Mouse (Mus musculus) 3134 (cell line): ENCODE measurements around the gene C1galt1.

ENCODE experiments used
- DNase-seq: peaks from one replicate; pipeline ENCODE4 v3.0.0-alpha.2; 2011; ENCODE audit warnings: low spot score; ENCODE audit not compliant: insufficient read length; ENCODE audit errors: extremely low read depth

C1galt1 gene

DNA sequence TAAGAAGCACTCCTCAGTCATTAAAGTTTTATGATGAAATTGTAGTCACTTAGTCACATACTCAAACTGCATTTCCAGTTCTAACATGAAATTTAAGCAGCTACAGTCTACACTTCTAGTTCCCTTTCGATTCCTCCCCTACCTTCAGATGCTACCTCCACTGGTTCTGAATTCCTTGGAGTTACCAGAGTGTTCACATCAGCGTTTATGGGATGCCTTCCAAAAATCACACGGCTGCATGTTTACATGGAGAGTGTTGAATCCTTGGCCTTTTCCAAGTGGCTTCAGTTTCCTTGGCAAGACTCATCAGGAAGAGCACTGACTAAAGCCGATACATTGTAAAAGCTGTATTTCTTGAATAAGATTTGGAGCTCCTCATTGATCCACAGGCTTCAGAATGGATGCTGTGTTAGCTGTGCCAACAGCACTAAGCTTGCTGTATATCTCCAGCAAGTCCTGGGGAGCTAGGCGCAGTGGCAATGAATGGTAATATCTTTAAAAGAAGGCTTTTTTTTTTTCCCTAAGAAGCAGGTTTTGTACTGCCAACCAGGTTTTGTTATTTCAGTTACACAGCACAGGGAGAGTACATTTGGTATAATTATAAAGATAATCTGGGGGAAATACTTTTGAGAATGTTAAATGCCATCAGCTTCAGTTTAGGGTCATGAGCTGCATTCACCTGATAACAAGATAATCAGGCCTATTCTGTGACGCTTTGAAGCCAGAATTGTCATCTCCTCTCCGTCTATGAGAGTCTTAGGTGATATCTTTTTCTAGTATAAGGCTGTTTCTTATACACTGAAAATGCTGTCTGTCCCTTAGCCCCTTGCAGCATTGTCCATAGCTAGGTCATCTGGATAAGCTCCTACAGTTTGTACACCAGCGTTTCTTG lies 13.0 kb downstream of the C1galt1 start:
- DNase-seq: no peak

DNA sequence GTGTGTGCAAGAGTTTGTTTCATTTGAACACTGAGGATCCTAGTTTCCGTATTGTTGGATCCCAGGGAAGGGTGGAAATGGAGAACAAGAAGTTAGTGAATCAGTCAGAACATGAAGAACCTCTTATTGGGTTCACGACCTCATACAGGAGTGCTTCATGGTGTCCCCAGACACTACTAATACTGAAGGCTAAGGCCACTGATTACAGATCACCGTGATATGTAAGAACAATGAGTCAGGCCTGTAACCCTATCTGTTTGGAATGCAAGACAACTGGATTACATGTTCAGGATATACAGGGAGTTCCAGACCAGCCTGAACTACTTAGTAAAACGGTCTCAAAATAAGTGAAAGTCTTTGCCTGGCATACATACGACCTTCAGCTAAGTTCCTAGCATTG lies 13.9 kb downstream of the C1galt1 start:
- DNase-seq: no peak

- DNase-seq: no peak
These were observed 14.5 kb downstream of the C1galt1 start for GRCm38 (mm10) chr6:7859161-7859560.

DNA sequence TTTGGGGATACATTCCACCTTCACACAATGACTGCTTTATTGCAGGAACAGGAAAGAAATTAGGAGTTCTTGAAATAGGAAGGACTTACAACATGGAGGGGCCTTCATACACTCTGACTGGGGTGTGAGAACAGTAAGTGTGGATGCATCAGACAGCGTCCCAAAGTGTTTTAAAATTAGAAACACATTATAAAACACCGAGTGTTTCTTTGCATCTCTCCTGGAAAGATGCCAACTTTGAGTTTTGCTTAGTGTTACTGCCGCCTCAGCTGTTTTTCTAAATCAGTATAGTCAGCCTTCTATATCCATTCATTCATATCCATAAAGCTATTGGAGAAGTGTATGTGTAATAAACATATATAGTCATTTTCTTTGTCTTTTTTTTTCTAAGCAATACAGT lies 16.4 kb downstream of the C1galt1 start:
- no peak for DNase-seq

- no peak for DNase-seq
These were observed 18.7 kb downstream of the C1galt1 start for GRCm38 (mm10) chr6:7863354-7863753.

DNA sequence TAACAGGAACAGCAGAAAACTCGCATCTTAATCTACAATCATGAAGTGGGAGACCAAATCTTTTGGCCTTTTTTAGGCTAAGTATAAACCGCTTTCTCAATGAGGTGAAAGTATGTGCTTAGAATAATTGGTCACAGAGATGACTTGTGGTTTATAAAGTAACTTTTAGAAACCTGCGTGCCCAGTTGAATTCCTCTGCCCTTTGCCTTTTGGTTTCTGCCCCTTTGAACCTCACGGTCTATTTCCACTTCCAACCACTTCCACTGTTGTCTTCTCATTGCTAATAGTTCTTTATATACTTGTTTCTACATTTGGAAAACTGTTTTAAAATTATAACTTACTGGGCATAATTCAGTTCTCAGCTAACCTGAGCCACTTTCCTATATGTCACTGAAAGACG lies 32.2 kb downstream of the C1galt1 start:
- DNase-seq: no peak

- no peak for DNase-seq
These were observed 37.0 kb downstream of the C1galt1 start for GRCm38 (mm10) chr6:7881595-7882128.

DNA sequence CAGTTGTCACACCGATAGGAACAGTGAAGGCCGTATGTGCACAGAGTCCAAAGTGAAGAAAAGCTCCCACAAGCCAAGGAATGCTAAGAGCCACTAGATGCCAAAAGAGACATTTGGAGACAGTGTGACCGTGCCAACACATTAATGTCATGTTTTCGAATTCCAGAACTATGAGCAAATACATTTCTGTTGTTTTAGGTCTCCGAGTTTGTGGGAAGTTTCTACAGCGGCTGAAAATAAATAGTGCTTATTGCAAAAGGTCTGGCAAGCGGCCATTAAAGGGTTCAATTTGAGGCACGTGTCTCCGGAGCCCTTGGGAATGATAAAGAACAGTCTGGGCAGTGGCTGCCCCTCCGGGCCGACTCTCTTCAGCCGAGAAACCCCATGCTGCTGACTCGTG lies 37.9 kb downstream of the C1galt1 start:
- peak; percentile 73 for DNase-seq

- DNase-seq: no peak
These were observed 41.5 kb downstream of the C1galt1 start for GRCm38 (mm10) chr6:7885994-7886684.

DNA sequence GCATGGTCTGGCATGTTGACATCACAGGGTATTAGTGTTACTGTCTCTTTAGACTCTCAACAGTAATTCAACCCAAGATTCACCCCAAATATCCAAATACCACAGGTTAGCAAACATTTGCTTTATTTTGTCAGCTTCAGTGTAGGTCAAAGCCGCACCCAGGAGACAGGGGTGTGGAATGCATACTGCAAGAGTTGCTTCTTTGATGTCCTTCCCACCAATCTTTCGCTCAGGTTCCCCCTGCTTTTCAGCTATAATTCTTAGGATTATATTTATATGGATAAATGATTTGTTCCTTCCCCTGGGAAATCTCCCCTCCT lies 42.0 kb downstream of the C1galt1 start:
- no peak for DNase-seq

- DNase-seq: no peak
These were observed 51.7 kb downstream of the C1galt1 start for GRCm38 (mm10) chr6:7896339-7896738.

DNA sequence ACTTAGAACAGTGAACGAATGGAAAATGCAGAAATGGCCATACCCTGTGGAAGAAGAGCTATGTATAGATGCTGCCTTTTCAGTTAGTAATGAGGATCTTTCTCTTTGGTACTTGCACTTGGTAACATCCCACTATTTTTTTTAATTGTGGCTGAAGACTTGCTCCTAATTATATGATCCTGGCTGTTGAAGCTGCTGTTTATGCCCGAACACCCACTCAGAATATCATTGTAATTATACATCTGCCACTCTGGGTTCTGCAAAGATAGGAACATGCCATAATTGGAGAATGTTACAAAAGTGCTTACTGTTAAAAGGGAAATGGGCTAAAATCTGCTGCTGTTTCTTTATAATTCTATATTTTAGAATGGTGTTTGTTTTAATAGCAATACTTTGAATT lies 67.4 kb downstream of the C1galt1 start:
- no peak for DNase-seq
